Mouse (Mus musculus): Measurements from ENCODE around the gene Usp38. TPM values are rescaled to one million over a fixed set of nuclear protein-coding genes. Genes with fewer than 3 reads are reported as not detected.

The Usp38 gene
- polyA plus RNA-seq, 1 experiment from 2014 or later: 15.0 TPM

- no peak overlapping the region for H3K27ac ChIP-seq (ENCODE audit: low read depth, low read length)
- 85% methylated on average over 11 of the region's 11 CpGs for whole genome bisulfite sequencing
- H3K4me1 ChIP-seq (ENCODE audit: control insufficient read depth, insufficient read depth, low read depth, low read length): no peaks in the 10 kb centered on the region
- H3K36me3 ChIP-seq (ENCODE audit: control insufficient read depth, insufficient read depth, low read length): no peaks in the 10 kb centered on the region
- H3K9ac ChIP-seq (ENCODE audit: low read depth, low read length): no peak overlapping the region
- no peak for ATAC-seq
- no peaks in the 10 kb centered on the region for H3K9me3 ChIP-seq (ENCODE audit: control insufficient read depth, low read length)
- H3K4me3 ChIP-seq (ENCODE audit: low read length): no peak overlapping the region
- no peak overlapping the region for H3K4me2 ChIP-seq (ENCODE audit: low read length)
- no peaks in the 10 kb centered on the region for H3K27me3 ChIP-seq (replicated peaks; ENCODE audit: control insufficient read depth, insufficient read depth, low read length)
These were observed 44.6 kb downstream of the Usp38 start for GRCm38 (mm10) chr8:80970000-80970685.

DNA sequence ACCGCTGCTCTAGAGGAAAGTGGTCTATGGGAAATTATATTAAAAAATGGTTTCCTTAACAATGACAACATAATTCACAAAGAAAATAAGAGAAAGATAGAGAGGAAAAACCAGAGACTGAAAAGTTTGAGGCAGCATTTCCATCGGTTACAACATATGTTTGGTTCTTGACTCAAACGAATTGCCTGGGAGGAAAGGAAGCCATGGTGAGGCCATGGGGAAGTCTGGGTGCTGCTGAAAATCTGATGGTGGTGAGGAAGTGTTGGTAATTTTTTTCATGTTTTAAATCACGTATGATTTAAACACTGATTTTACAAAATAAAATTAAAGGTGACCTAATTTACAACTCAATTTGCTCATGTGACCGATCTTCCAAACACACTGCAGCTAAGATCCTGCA, 45.3 kb downstream of the Usp38 start:
- Histone ChIP-seq H3K4me1 (ENCODE audit: control insufficient read depth, insufficient read depth, low read depth, low read length) (no peaks in the 10 kb centered on the region), H3K27me3 (replicated peaks; ENCODE audit: control insufficient read depth, insufficient read depth, low read length) (no peaks in the 10 kb centered on the region), H3K27ac (ENCODE audit: low read depth, low read length) (no peak overlapping the region), H3K9ac (ENCODE audit: low read depth, low read length) (no peak overlapping the region), H3K4me3 (ENCODE audit: low read length) (no peak overlapping the region), H3K9me3 (ENCODE audit: control insufficient read depth, low read length) (no peaks in the 10 kb centered on the region), H3K4me2 (ENCODE audit: low read length) (no peak overlapping the region), H3K36me3 (ENCODE audit: control insufficient read depth, insufficient read depth, low read length) (no peaks in the 10 kb centered on the region)
- ATAC-seq: no peak
- 91% methylated on average over 5 of the region's 5 CpGs for WGBS

DNA sequence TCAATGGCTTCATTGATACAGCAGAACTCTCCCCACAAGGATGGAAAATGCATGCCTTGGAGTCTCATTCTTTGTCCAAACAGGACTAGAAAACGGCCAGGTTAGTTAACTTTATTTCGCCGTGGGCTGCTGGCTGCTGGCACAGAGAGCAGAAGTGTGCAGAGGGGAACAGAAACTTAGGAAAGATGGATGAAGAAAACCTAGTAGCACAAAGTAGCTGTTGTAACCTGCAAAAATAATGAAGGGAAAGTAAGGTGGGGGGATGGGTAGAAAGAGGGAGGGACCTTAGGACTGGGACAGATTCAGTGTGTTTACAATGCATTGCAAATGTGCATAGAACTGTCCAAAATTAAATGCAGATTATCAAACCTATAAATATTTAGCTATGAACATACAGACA, 51.6 kb downstream of the Usp38 start:
- Histone ChIP-seq H3K4me3 (ENCODE audit: low read length) (no peak overlapping the region), H3K4me2 (ENCODE audit: low read length) (no peak overlapping the region), H3K27me3 (replicated peaks; ENCODE audit: control insufficient read depth, insufficient read depth, low read length) (no peaks in the 10 kb centered on the region), H3K4me1 (ENCODE audit: control insufficient read depth, insufficient read depth, low read depth, low read length) (no peaks in the 10 kb centered on the region), H3K9me3 (ENCODE audit: control insufficient read depth, low read length) (no peaks in the 10 kb centered on the region), H3K36me3 (ENCODE audit: control insufficient read depth, insufficient read depth, low read length) (no peaks in the 10 kb centered on the region), H3K27ac (ENCODE audit: low read depth, low read length) (no peak overlapping the region), H3K9ac (ENCODE audit: low read depth, low read length) (no peak overlapping the region)
- WGBS: 95% methylated on average over 3 of the region's 3 CpGs
- ATAC-seq: no peak

GRCm38 (mm10) chr8:80962592-80962983, 52.1 kb downstream of the Usp38 start:
- H3K9me3 ChIP-seq (ENCODE audit: control insufficient read depth, low read length): no peaks in the 10 kb centered on the region
- WGBS: 91% methylated on average over 5 of the region's 5 CpGs
- H3K4me2 ChIP-seq (ENCODE audit: low read length): no peak overlapping the region
- no peak overlapping the region for H3K9ac ChIP-seq (ENCODE audit: low read depth, low read length)
- H3K27ac ChIP-seq (ENCODE audit: low read depth, low read length): no peak overlapping the region
- no peaks in the 10 kb centered on the region for H3K36me3 ChIP-seq (ENCODE audit: control insufficient read depth, insufficient read depth, low read length)
- no peak overlapping the region for H3K4me3 ChIP-seq (ENCODE audit: low read length)
- no peaks in the 10 kb centered on the region for H3K4me1 ChIP-seq (ENCODE audit: control insufficient read depth, insufficient read depth, low read depth, low read length)
- no peak for ATAC-seq
- H3K27me3 ChIP-seq (replicated peaks; ENCODE audit: control insufficient read depth, insufficient read depth, low read length): no peaks in the 10 kb centered on the region

GRCm38 (mm10) chr8:80961937-80962591, 52.7 kb downstream of the Usp38 start:
- WGBS: 78% methylated on average over 7 of the region's 7 CpGs
- no peak overlapping the region for H3K4me2 ChIP-seq (ENCODE audit: low read length)
- H3K4me3 ChIP-seq (ENCODE audit: low read length): no peak overlapping the region
- no peak overlapping the region for H3K27ac ChIP-seq (ENCODE audit: low read depth, low read length)
- ATAC-seq: no peak
- H3K9me3 ChIP-seq (ENCODE audit: control insufficient read depth, low read length): no peaks in the 10 kb centered on the region
- H3K36me3 ChIP-seq (ENCODE audit: control insufficient read depth, insufficient read depth, low read length): no peaks in the 10 kb centered on the region
- H3K4me1 ChIP-seq (ENCODE audit: control insufficient read depth, insufficient read depth, low read depth, low read length): no peaks in the 10 kb centered on the region
- H3K9ac ChIP-seq (ENCODE audit: low read depth, low read length): no peak overlapping the region
- H3K27me3 ChIP-seq (replicated peaks; ENCODE audit: control insufficient read depth, insufficient read depth, low read length): no peaks in the 10 kb centered on the region

DNA sequence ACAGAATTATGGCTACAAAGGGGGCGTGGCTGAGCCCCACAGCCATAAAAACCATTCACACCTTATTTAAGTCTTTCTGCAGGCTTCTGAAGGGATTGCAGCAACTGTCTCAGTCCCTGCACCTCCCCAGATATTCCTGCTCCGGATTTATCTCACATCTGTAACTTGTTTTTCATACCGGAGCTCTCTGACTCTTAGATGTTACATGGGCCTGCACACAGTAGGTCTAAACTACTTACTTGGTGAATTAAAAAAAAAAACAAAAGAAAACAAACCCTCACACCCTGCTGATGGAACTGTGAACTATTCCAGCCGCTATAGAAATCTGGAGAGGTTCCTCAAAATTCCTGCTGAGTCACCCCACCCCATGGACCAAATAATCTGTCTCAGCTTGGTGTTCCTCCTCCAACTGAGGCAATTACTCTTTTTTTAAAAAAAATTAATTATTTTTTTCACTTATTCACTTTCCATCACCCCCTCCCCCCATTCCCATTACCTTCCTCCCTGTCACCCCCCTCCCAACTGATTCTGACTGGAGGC, 53.6 kb downstream of the Usp38 start:
- Histone ChIP-seq H3K9me3 (ENCODE audit: control insufficient read depth, low read length) (peaks cover under 1% of the 10 kb centered on the region; the same call in 1 of the 2 replicates), H3K4me1 (ENCODE audit: control insufficient read depth, insufficient read depth, low read depth, low read length) (no peaks in the 10 kb centered on the region), H3K9ac (ENCODE audit: low read depth, low read length) (no peak overlapping the region), H3K27me3 (replicated peaks; ENCODE audit: control insufficient read depth, insufficient read depth, low read length) (no peaks in the 10 kb centered on the region), H3K27ac (ENCODE audit: low read depth, low read length) (no peak overlapping the region), H3K4me2 (ENCODE audit: low read length) (no peak overlapping the region), H3K36me3 (ENCODE audit: control insufficient read depth, insufficient read depth, low read length) (no peaks in the 10 kb centered on the region), H3K4me3 (ENCODE audit: low read length) (no peak overlapping the region)
- no peak for ATAC-seq
- WGBS: 86% methylated on average over 4 of the region's 4 CpGs

GRCm38 (mm10) chr8:80959588-80960268, 55.0 kb downstream of the Usp38 start:
- Histone ChIP-seq H3K27me3 (replicated peaks; ENCODE audit: control insufficient read depth, insufficient read depth, low read length) (no peaks in the 10 kb centered on the region), H3K4me1 (ENCODE audit: control insufficient read depth, insufficient read depth, low read depth, low read length) (no peaks in the 10 kb centered on the region), H3K9ac (ENCODE audit: low read depth, low read length) (no peak overlapping the region), H3K9me3 (ENCODE audit: control insufficient read depth, low read length) (peaks cover 11% of the 10 kb centered on the region), H3K27ac (ENCODE audit: low read depth, low read length) (no peak overlapping the region), H3K36me3 (ENCODE audit: control insufficient read depth, insufficient read depth, low read length) (no peaks in the 10 kb centered on the region), H3K4me2 (ENCODE audit: low read length) (no peak overlapping the region), H3K4me3 (ENCODE audit: low read length) (no peak overlapping the region)
- 79% methylated on average over 9 of the region's 9 CpGs for WGBS
- no peak for ATAC-seq

DNA sequence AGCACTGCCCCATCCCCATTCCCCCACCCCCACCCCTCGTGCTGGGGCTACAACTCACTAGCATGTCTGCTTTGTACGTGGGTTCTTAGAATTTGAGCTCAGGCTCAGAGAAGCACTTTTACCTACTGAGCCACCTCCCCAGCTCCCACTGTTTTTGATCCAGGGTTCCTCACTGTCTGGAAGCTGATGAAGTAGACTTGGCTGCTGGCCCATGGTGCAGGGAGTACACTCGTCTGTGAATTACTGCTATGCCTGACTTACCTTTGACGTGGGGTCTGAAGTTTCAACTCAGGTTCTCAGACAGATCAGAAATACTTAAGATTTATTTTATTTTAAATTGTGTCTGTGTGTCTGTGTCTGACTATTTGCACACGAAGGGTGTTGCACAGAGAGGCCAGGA, 57.0 kb downstream of the Usp38 start:
- Histone ChIP-seq H3K9ac (ENCODE audit: low read depth, low read length) (no peak overlapping the region), H3K27me3 (replicated peaks; ENCODE audit: control insufficient read depth, insufficient read depth, low read length) (no peaks in the 10 kb centered on the region), H3K36me3 (ENCODE audit: control insufficient read depth, insufficient read depth, low read length) (no peaks in the 10 kb centered on the region), H3K4me2 (ENCODE audit: low read length) (no peak overlapping the region), H3K9me3 (ENCODE audit: control insufficient read depth, low read length) (peaks cover 11% of the 10 kb centered on the region), H3K4me3 (ENCODE audit: low read length) (no peak overlapping the region), H3K4me1 (ENCODE audit: control insufficient read depth, insufficient read depth, low read depth, low read length) (no peaks in the 10 kb centered on the region), H3K27ac (ENCODE audit: low read depth, low read length) (no peak overlapping the region)
- no peak for ATAC-seq
- 60% methylated on average over 5 of the region's 5 CpGs for WGBS

DNA sequence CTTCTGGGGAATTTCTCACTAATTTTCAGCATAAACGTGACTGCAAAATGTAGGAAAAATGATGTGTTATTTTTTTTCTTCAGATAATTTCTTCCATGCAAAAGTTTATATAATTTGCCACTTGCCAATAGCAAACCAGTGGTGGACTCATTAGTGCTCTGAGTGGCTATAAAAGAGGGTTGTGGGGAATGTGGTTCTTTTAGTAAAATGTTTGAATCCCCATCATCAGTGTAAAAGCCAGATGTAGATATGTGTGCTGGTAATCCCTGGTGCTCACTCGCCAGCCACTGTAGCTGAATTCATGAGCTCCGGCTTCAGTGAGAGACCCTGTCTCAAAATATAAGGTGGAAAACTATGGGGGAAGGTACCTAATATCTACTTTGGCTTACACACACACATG, 61.8 kb downstream of the Usp38 start:
- H3K4me3 ChIP-seq (ENCODE audit: low read length): no peak overlapping the region
- H3K4me2 ChIP-seq (ENCODE audit: low read length): no peak overlapping the region
- no peak for ATAC-seq
- no peak overlapping the region for H3K9ac ChIP-seq (ENCODE audit: low read depth, low read length)
- peaks cover 11% of the 10 kb centered on the region for H3K9me3 ChIP-seq (ENCODE audit: control insufficient read depth, low read length)
- WGBS: 77% methylated on average over 3 of the region's 3 CpGs
- H3K27ac ChIP-seq (ENCODE audit: low read depth, low read length): no peak overlapping the region
- no peaks in the 10 kb centered on the region for H3K27me3 ChIP-seq (replicated peaks; ENCODE audit: control insufficient read depth, insufficient read depth, low read length)
- no peaks in the 10 kb centered on the region for H3K36me3 ChIP-seq (ENCODE audit: control insufficient read depth, insufficient read depth, low read length)
- peaks cover 2% of the 10 kb centered on the region; the same call in 1 of the 2 replicates for H3K4me1 ChIP-seq (ENCODE audit: control insufficient read depth, insufficient read depth, low read depth, low read length)
